Mouse (Mus musculus): ENCODE results near the gene Actrt2.

DNA sequence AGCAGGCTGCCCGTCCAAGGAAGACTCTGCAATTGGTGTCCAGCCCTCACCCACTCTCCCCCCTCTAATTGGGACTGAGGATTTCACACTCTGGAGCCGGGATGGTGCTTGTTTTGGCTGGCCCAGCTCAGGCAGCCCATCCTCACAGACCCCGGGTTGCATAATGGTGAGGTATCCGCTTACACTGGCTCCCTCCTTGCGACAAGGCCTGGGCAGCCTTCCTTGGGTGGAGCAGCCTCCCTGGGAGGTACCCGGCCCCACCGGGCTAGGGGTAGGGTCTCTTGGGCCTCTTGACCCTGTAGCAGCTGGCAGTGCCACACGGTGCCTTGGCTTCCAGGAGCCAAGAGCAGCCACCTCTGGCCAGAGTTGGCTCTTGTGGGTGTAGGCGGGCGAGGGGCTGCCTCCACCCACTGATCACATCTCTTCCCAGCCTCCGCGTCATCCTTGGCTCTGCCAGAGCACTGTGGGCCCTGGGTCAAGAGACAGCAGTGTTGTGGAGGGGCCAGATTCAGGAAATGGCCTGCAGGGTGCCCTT is 4.9 kb downstream of the Actrt2 start:
- TF ChIP-seq CTCF (IDR thresholded peaks at IDR 0.05; ENCODE audit: low read depth, low read length) (no peak), POLR2A (IDR thresholded peaks at IDR 0.05; ENCODE audit: extremely low read depth, insufficient read depth, low read length) (no peak)
